Mouse (Mus musculus): Measurements from ENCODE around the gene Lmln.
"Not testable (repeated sequence)": the region's sequence is repeated elsewhere in the genome, so short reads cannot be mapped to it uniquely, and the experiment has no call there.

The Lmln gene

DNA sequence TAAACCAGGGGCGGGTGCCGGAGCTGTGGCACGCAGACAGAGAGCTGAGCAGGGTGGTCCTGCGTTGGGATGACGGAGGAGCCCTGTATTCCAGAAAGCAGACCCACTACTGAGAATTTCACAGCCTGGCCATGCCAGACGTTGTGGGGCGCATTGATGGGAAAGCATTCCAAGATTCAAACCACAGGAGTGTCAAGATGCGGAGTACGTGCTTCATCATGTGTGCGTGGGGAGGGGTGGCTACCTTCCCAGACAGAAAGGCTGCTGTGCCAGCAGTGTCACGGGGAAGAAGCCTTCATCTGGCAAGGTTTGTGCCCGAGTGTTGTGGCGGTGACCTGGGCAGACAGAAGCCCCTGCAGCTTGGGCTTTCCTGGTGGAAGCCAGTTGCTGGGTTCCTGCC, 70.9 kb downstream of the Lmln start:
- DNase-seq (ENCODE audit: low read depth, low spot score) = no peak

DNA sequence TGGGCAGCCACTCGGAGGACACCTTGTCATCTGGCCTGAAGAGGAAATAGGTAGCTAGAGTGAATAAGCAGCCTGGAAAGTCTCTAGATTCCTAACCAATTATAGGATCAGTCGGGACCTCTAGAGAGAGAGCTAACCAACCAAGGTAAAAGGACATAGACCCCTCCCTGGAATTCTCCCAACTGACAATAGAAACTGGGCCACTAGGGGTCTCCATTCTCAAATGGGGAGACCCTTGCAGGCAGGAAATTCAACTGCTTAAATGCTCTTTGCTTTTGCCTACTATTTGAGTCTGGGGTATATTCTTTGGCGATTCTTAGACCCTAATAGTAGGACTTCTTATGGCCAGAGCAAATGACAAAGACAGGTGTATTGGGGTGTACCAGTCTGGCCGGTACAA, 72.8 kb downstream of the Lmln start:
- no peak for DNase-seq (ENCODE audit: low read depth, low spot score)

GRCm38 (mm10) chr16:33139061-33139460, 76.7 kb downstream of the Lmln start:
- DNase-seq (ENCODE audit: low read depth, low spot score) = not testable (repeated sequence)

DNA sequence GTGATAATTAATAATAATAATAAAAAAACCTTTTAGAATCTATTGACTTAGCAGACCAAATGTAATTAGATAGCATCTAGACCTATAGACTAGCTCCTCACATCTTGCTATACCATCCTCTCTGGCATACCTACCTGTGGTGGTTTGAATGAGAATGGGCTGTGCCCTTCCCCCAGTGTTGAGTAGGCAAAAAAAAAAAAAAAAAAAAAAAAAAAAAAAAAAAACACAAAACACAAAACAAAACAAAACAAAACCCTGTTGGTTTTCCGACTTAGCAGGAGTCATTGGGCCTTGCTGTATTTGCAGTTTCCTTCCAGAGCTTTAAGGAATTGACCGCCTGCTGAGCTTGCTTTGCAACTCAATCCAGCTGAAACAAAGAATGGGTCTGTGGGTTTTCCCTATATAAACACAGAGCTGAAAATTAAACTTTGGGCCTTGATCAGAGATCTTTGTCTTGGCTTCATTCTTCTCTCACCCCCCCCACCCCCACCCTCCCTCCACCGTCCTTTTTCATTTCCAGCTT, 79.5 kb downstream of the Lmln start:
- no peak for DNase-seq (ENCODE audit: low read depth, low spot score)

DNA sequence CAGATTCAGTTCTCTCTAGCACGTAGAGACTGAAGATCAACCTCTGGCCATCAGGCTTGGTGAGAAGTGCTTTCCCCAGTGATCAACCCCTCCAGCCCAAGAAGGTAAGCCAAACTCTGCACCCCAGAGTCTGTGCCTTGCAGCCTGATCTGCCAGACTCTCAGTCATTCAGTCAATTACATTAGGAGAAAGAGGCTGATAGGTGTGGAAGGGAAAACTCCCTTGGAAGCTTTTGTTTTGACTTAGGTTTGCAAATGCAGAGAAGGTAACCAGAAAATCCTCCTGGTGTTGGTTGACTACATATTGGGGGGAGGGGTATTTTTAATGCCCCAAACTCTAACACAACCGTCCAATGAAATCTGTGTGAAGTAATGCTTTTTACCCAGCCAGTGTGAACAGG, 81.1 kb downstream of the Lmln start:
- DNase-seq (ENCODE audit: low read depth, low spot score) = no peak

- DNase-seq (ENCODE audit: low read depth, low spot score) = no peak
Observed at GRCm38 (mm10) chr16:33146185-33146584, 83.9 kb downstream of the Lmln start.

DNA sequence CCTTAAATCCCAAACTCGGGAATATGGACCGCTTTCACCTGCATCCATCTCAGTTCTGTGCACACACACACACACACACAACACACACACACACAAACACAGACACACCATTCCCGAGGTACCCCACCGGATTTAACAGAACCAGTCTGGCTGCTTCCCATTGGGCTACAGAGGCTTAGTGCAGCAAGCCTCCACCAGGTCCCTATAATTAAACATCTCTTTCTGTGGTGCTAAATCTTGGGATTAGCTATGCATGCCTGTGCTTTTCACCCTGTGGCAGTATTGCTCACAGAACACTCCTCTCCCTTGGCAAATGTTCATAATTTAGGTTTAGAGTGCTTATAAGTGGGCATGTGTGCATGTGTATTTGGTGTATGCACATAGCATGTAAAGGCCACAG, 85.8 kb downstream of the Lmln start:
- no peak for DNase-seq (ENCODE audit: low read depth, low spot score)

DNA sequence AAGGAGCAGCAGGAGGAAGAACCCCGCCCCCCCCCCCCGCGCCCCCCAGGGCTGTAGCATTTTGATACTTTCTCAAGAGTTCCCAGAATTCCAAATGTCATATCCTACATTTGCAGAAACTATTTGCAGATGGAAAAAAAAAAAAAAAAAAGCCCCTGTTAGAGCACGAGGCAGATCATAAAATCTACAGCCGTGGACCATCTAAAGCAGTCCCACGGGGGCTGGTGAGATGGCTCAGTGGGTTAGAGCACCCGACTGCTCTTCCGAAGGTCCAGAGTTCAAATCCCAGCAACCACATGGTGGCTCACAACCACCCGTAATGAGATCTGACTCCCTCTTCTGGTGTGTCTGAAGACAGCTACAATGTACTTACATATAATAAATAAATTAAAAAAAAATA, 88.6 kb downstream of the Lmln start:
- DNase-seq (ENCODE audit: low read depth, low spot score) = not testable (repeated sequence)

DNA sequence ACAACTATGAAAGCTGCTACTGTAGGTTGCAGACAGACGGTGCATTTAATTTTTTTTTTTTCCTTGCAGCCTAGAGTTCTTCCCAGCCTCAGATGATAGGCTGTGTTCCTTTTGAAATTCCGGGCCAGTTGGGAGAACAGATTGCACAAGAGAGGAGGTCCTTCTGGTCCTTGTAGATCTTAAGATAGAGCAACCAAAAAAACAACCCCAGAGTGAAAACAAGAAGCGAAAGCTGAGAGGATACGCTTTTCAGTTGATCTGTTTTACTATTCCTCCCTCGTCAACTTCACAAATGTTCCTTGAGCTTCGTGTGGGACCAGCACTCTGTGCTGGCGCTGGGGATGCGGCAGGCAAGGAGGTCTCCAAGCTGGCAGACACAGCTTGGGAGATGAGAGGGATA, 89.2 kb downstream of the Lmln start:
- no peak for DNase-seq (ENCODE audit: low read depth, low spot score)

GRCm38 (mm10) chr16:33154992-33155391, 92.7 kb downstream of the Lmln start:
- DNase-seq (ENCODE audit: low read depth, low spot score) = peak; percentile 77

DNA sequence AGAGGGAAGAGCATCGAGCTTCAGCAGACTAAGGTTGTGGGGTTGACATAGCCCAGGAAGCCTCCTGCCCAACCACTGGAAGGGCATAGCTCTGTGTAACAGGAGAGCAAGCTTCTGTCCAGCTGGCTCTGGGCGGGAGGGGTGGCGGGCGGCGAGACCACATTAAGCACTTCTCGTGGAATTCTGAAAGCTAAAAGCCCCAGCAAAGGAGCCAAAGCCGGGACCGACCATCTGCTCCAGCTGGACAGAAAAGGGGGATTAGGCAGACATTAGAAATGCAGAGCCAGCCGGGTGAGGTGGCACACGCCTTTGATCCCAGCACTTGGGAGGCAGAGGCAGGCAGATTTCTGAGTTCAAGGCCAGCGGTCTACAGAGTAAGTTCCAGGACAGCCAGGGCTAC, 95.7 kb downstream of the Lmln start:
- DNase-seq (ENCODE audit: low read depth, low spot score) = no peak

- no peak for DNase-seq (ENCODE audit: low read depth, low spot score)
Observed at GRCm38 (mm10) chr16:33158590-33159071, 96.3 kb downstream of the Lmln start.

DNA sequence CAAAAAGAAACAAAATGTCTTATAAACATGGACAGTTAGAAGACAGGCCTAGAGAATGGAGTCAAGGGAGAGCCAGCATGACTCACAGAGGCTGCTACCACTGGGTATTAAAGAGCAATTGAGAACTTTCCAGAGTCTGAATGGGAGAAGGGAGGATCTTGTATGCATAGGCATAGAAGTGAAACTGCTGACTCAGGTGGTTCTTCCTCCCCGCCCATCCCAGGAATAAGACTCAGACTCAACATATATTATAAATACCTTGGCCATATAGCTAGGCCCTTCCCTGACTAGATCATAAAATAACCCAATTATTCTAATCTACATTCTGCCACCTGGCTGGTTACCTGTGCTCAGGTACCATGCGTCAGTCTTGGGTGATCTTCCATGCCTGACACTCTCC, 97.0 kb downstream of the Lmln start:
- no peak for DNase-seq (ENCODE audit: low read depth, low spot score)

DNA sequence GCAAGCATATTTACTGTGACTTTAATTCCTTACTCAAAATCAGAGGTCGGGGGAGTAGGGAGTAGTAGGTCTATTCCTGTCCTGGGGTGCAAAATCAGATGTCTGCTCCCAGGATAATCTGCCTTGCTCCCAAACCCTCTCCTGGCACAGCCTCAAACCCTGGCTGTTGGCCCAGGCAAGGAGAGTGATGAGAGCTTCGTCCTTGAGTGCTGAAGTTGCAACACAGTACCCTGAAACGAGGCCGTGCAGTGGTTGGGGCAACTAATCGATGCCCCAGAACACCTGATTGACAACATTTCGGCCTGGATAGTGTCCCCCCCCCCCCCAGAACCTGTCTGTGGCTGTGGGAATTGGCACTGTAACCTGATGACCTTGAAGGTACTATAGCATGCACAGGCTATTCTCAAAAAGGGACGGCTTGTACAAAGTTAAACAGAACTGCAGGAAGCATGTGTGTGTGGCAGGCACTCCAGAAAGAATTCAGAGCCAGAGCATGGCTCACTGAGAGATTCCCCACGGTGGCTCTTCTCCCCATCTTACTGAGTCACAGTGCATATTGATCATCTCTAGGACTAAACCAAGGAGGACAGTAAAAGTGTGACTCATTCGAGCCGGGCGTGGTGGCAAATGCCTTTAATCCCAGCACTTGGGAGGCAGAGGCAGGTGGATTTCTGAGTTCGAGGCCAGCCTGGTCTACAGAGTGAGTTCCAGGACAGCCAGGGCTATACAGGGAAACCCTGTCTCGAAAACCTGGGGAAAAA, 101.2 kb downstream of the Lmln start:
- no peak for DNase-seq (ENCODE audit: low read depth, low spot score)

GRCm38 (mm10) chr16:33166284-33166683, 104.0 kb downstream of the Lmln start:
- DNase-seq (ENCODE audit: low read depth, low spot score) = peak; percentile 74

DNA sequence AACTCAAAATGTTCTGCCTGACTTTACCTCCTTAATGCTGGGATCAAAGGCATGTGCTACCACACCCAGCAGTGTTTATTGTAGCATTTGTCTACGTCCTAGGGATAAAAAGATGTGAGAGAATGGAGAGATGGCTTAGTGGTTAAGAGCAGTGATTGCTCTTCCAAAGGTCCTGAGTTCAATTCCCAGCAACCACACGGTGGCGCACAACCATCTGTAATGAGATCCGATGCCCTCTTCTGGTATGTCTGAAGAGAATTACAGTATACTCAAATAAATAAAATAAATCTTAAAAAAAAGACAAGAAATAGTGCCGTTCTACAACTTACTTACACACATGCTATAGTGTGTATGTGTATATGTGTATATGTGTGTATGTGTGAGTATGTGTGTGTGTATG, 105.2 kb downstream of the Lmln start:
- no peak for DNase-seq (ENCODE audit: low read depth, low spot score)

DNA sequence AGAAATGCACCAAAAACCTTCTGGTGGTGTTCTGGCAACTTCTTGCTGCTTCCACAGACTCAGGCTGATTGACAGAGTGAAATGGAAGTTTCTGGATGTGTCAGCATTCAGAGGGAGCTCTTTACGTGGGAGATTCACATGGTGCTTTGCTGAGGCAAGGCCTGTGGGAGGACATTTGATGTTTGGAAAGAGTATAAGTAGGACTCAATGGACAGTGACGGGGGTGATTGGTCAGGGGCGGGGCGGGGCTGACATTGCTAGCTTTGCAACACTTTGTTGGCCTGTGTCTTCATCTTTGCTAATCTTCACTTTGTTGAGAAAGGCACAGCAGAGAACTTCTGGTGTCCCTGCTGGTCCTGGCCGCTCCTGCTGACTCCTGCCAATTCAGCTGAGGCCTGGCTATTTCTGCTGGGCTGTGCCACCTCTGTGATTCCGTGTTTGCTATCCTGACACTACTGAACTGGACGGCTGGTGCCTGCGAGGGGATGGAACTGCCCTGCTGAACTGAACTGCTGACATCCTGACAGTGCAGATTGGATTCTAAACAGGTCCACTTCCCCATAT, 107.2 kb downstream of the Lmln start:
- DNase-seq (ENCODE audit: low read depth, low spot score) = no peak

- no peak for DNase-seq (ENCODE audit: low read depth, low spot score)
Observed at GRCm38 (mm10) chr16:33170716-33171587, 108.6 kb downstream of the Lmln start.

- DNase-seq (ENCODE audit: low read depth, low spot score) = no peak
Observed at GRCm38 (mm10) chr16:33171800-33172199, 109.5 kb downstream of the Lmln start.

GRCm38 (mm10) chr16:33173151-33173550, 110.8 kb downstream of the Lmln start:
- DNase-seq (ENCODE audit: low read depth, low spot score) = no peak

- no peak for DNase-seq (ENCODE audit: low read depth, low spot score)
Observed at GRCm38 (mm10) chr16:33174695-33175094, 112.4 kb downstream of the Lmln start.

- DNase-seq (ENCODE audit: low read depth, low spot score) = not testable (repeated sequence)
Observed at GRCm38 (mm10) chr16:33176831-33177230, 114.5 kb downstream of the Lmln start.
